Mouse (Mus musculus) liver, adult 2 months (tissue): ENCODE data around the gene Polr3a. TPM values are rescaled to one million over a fixed set of nuclear protein-coding genes. Genes with fewer than 3 reads are reported as not detected.
A peak's percentile ranks its signal among the peaks of the same experiment; 100 is the strongest.

Source experiments
- DNase-seq: peaks from one replicate; pipeline ENCODE4 v3.0.0-alpha.2; 2011; ENCODE audit warnings: low read depth, low spot score; ENCODE audit errors: extremely low read depth
- H3K27ac ChIP-seq: fragments of 200-500 bp; replicated peaks from 2 replicates; pipeline ENCODE4 v1.5.1; 2012; ENCODE audit warnings: low read depth, mild to moderate bottlenecking, control low read depth, inconsistent platforms, low read length; ENCODE audit not compliant: insufficient read depth
- H3K27me3 ChIP-seq: fragments of 200-500 bp; 2 replicates; pipeline ENCODE4 v1.6.1; 2012; ENCODE audit warnings: mild to moderate bottlenecking, moderate library complexity, low read length, inconsistent platforms; ENCODE audit not compliant: control insufficient read depth, insufficient read depth
- H3K36me3 ChIP-seq: fragments of 200-500 bp; 2 replicates; pipeline ENCODE4 v1.6.1; 2012; ENCODE audit warnings: low read length, inconsistent platforms; ENCODE audit not compliant: control insufficient read depth, insufficient read depth
- H3K4me1 ChIP-seq: fragments of 200-500 bp; 2 replicates; pipeline ENCODE4 v1.6.1; 2011; ENCODE audit warnings: low read length; ENCODE audit not compliant: control insufficient read depth, insufficient read depth
- H3K4me3 ChIP-seq: fragments of 200-500 bp; 2 replicates; pipeline ENCODE4 v1.5.1; 2011; ENCODE audit warnings: low read depth, mild to moderate bottlenecking, control low read depth, low read length, moderate library complexity; ENCODE audit not compliant: insufficient read depth
- H3K79me2 ChIP-seq: fragments of 200-500 bp; 2 replicates; pipeline ENCODE4 v1.6.1; 2012; ENCODE audit warnings: inconsistent platforms, mild to moderate bottlenecking, low read length, moderate library complexity; ENCODE audit not compliant: control insufficient read depth, insufficient read depth
- H3K9ac ChIP-seq: fragments of 200-500 bp; 2 replicates; pipeline ENCODE4 v1.6.1; 2012; ENCODE audit warnings: low read depth, mild to moderate bottlenecking, control low read depth, inconsistent platforms, low read length
- CTCF ChIP-seq: fragments of 200-500 bp; IDR thresholded peaks from 2 replicates; pipeline ENCODE4 v1.5.1; 2011; ENCODE audit warnings: low read depth, low read length, control low read depth
- POLR2A ChIP-seq: fragments of 200-500 bp; IDR thresholded peaks from 2 replicates; pipeline ENCODE4 v1.6.1; 2011; ENCODE audit warnings: low read length, control low read depth; ENCODE audit not compliant: insufficient read depth; ENCODE audit errors: extremely low read depth
- WGBS: fragments of 180-500 bp; shearing (Covaris S2); methylation state at CpG from one replicate; pipeline ENCODE4 v1.1.7; 2018; 5-methylcytosine and 5-hydroxymethylcytosine counted together
- polyA plus RNA-seq: library from polyadenylated mRNA; depleted of rRNA; stranded (reverse); fragments of >200 nt; gene quantifications from 2 replicates; pipeline ENCODE4 v1.2.3, GENCODE M21; 2012
- total RNA-seq: library from RNA; depleted of rRNA; stranded (reverse); fragments of >200 nt; gene quantifications from 2 replicates; pipeline ENCODE4 v1.2.3, GENCODE M21; 2014

Gene Polr3a
- total and polyA plus RNA-seq, 2 experiments: 5.1 to 10.1 TPM

DNA sequence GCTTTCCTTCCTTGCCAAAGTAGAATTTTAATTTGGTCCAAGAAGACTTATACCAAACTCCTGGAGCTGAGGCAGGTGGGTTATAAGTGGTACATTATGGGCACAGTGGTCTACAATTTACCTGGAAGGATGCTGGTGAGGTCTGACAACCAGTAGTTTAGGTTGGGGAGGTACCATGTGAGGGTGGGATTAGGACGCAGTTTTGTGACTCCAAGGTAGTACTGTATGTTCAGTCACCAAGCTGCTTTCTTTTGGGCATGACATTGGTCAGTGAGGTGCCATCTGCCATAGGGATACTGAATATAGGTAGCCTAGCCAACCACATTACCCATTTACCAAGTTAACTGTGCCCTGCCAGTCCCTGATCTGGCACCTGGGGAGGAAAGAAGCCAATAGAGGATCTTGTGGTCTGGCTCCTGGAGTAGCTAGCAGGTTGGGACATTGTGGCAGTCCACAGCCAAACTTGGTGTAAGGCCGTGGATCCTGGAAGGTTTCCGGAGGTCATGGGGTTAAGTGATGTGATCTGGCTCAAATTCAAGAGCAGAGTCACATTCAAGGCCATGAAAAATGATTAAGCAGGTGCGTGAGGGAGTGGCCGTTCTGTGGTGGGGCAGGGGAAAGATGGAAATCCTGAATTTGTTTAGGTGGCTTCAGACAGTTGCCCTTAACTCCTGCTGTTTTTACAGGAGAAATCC lies 11.8 kb upstream of the Polr3a start:
- no peak for TF ChIP-seq POLR2A
- no peak for TF ChIP-seq CTCF
- no peak overlapping the region for H3K27ac ChIP-seq
- no peaks in the 10 kb centered on the region for H3K27me3 ChIP-seq
- DNase-seq: no peak
- H3K36me3 ChIP-seq: peaks cover 47% of the 10 kb centered on the region
- no peaks in the 10 kb centered on the region for H3K79me2 ChIP-seq
- H3K4me1 ChIP-seq: no peaks in the 10 kb centered on the region
- no peak overlapping the region for H3K4me3 ChIP-seq
- H3K9ac ChIP-seq: no peak overlapping the region
- WGBS: 49% methylated on average over 5 of the region's 5 CpGs

GRCm38 (mm10) chr14:24497443-24497842 lies 10.6 kb upstream of the Polr3a start:
- no peaks in the 10 kb centered on the region for H3K79me2 ChIP-seq
- DNase-seq: no peak
- no peak for TF ChIP-seq CTCF
- no peak for TF ChIP-seq POLR2A
- H3K4me1 ChIP-seq: peaks cover under 1% of the 10 kb centered on the region; the same call in 1 of the 2 replicates
- no peak overlapping the region for H3K27ac ChIP-seq
- whole genome bisulfite sequencing: 91% methylated on average over 1 of the region's 1 CpGs
- no peaks in the 10 kb centered on the region for H3K27me3 ChIP-seq
- H3K4me3 ChIP-seq: no peak overlapping the region
- H3K9ac ChIP-seq: no peak overlapping the region
- H3K36me3 ChIP-seq: peaks cover 59% of the 10 kb centered on the region

- H3K27ac ChIP-seq: no peak overlapping the region
- TF ChIP-seq CTCF (no peak), POLR2A (no peak)
- WGBS: 70% methylated on average over 1 of the region's 1 CpGs
- H3K27me3 ChIP-seq: no peaks in the 10 kb centered on the region
- peaks cover 64% of the 10 kb centered on the region for H3K36me3 ChIP-seq
- H3K4me1 ChIP-seq: peaks cover 3% of the 10 kb centered on the region; the same call in 1 of the 2 replicates
- H3K79me2 ChIP-seq: no peaks in the 10 kb centered on the region; the same call in 1 of the 2 replicates
- H3K4me3 ChIP-seq: no peak overlapping the region
- no peak overlapping the region for H3K9ac ChIP-seq
- DNase-seq: peak; percentile 13
These were observed 9.6 kb upstream of the Polr3a start for GRCm38 (mm10) chr14:24496507-24496906.

DNA sequence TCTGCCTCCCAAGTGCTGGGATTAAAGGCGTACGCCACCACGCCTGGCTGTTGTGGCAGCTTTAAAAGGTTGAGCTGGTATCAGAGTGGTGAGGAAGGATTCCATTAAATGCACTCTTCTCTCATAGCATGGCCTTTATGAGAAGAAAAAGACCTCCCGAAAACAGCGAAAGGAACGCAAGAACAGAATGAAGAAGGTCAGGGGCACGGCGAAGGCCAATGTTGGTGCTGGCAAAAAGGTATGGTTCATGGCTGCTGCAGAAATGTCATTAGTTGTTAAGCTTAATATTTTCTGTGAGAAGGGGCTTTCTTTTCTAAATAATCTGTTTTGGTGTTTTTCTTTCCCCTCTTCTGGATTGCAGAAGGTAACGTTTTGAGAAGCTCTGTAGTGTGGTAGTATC lies 6.4 kb upstream of the Polr3a start:
- no peak overlapping the region for H3K27ac ChIP-seq
- no peak overlapping the region for H3K4me3 ChIP-seq
- WGBS: 92% methylated on average over 9 of the region's 9 CpGs
- no peak for DNase-seq
- TF ChIP-seq CTCF: no peak
- no peak for TF ChIP-seq POLR2A
- H3K27me3 ChIP-seq: no peaks in the 10 kb centered on the region
- no peak overlapping the region for H3K9ac ChIP-seq
- H3K4me1 ChIP-seq: peaks cover 7% of the 10 kb centered on the region; the same call in 1 of the 2 replicates
- H3K79me2 ChIP-seq: no peaks in the 10 kb centered on the region; the same call in 1 of the 2 replicates
- peaks cover 58% of the 10 kb centered on the region for H3K36me3 ChIP-seq

DNA sequence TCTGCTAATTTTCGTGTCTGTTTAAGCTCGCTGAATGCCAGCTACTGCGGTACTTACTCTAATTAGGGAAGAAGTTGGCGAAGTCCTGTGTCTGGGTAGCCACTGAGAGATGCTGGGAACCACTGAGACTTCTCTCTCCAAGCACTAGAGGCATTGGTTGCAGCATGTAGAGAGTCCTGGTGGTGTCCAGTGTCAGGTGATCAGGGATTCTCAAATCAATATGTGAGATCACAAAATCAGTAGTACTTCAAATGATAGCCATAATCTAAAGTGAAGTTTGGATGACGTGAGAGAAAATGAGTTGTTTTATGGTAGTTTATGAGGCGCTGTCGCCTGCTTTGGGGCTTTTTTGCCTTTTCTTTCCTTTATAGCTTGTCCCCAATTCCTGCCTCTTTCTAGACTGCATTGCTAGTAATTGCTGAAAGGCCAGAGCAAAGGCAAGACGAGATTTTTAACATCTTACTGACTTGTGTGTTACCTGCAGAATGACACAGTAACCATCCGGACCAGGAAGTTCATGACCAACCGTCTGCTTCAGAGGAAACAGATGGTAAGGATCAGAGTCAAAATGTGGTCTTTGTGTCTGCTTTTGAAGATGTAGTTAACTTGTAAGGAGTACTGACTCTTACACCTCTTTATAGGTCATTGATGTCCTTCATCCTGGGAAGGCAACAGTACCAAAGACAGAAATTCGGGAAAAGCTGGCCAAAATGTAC lies 4.6 kb upstream of the Polr3a start:
- Histone ChIP-seq H3K9ac (peak overlapping the region; percentile 82), H3K4me3 (peak overlapping the region; percentile 80), H3K36me3 (peaks cover 40% of the 10 kb centered on the region), H3K27me3 (no peaks in the 10 kb centered on the region), H3K27ac (peak overlapping the region; percentile 37), H3K79me2 (no peaks in the 10 kb centered on the region; the same call in 1 of the 2 replicates), H3K4me1 (peaks cover 7% of the 10 kb centered on the region; the same call in 1 of the 2 replicates)
- DNase-seq: peak; percentile 51
- no peak for TF ChIP-seq POLR2A
- WGBS: 5% methylated on average over 11 of the region's 11 CpGs
